Mouse (Mus musculus) E14TG2a.4 (cell line): Measurements from ENCODE around the gene Trim44.

Experiments
- CTCF ChIP-seq: conservative IDR thresholded peaks from 2 replicates; pipeline ENCODE4 v1.5.1; 2014; ENCODE audit warnings: low read length
- NANOG ChIP-seq: IDR thresholded peaks from 2 replicates; pipeline ENCODE4 v1.6.1; 2014; ENCODE audit warnings: borderline replicate concordance, low read length, mixed read lengths

DNA sequence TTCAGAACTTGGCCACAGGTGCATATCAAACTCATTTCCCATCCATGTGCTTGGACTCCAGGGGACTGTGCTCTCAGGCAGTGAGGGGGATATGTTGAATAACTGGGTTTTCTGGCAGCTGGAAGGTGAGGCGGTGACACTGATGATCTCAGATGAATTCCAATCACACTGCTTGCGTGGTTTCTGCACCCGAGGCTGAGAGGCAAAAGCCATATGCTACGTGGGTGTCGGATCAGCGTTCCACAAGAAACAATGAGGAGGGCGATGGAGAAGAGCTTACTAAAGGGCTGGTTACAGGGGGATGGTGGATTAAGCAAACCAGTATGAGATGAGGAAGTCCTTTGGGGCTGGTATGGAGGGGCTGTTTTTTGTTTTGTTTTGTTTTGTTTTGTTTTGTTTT lies 127.8 kb downstream of the Trim44 start:
- TF ChIP-seq CTCF (no peak), NANOG (no peak)
